Mouse (Mus musculus): Measurements from ENCODE around the gene Stxbp4. TPM values are rescaled to one million over a fixed set of nuclear protein-coding genes. Genes with fewer than 3 reads are reported as not detected.

Gene Stxbp4
- polyA plus RNA-seq, 1 experiment from 2014 or later, result 2.1 TPM

DNA sequence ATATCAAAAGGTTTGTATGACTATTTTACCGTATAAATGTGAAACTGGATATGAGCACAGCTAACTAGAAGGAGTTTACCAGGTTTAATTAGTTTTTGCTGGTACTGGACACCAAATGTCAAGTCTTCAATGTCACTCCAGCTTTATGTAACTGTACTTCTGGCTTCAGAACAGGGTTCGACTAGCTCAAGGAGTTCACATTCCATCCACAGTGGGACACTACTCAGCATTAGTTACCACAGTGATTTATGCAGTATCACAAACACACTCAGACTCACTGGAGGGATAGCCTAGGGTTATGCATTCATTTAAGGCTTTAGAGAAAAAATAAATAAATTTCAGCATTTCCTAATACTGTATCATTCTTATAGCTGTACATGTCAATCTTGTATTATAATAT is 5.4 kb downstream of the Stxbp4 start:
- no peak overlapping the region for H3K4me2 ChIP-seq (replicated peaks; ENCODE audit: low read depth)

DNA sequence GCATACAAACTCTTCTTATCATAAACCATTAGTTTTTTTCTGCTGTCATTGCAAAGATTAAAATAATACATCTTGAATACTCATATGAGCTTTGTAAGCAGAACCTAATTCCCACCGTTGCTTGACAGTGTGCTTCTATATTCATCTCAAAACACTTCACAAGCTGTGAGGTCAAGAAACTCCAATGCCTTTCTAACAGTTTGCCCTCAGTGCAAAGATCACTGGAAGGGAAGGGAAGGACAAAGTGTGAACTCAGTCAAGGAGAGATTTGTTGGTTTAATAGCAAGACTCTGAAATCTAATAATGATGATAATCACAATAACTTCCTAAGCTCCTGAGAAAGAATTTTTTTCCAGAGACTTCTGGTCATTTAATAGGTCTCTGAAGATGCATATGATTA is 10.1 kb downstream of the Stxbp4 start:
- no peaks in the 10 kb centered on the region for H3K36me3 ChIP-seq (ENCODE audit: control insufficient read depth, insufficient read depth)
- ATAC-seq, result no peak
- H3K4me1 ChIP-seq (replicated peaks; ENCODE audit: control insufficient read depth, insufficient read depth, low read length), result no peaks in the 10 kb centered on the region
- H3K9me3 ChIP-seq (ENCODE audit: control insufficient read depth), result no peaks in the 10 kb centered on the region
- H3K4me3 ChIP-seq (ENCODE audit: low read depth, low read length), result no peak overlapping the region
- no peak overlapping the region for H3K27ac ChIP-seq (ENCODE audit: low read depth, low read length)
- no peak overlapping the region for H3K4me2 ChIP-seq (replicated peaks; ENCODE audit: low read depth)
- H3K9ac ChIP-seq (ENCODE audit: low read depth, low read length), result no peak overlapping the region
- H3K27me3 ChIP-seq (replicated peaks; ENCODE audit: control insufficient read depth, insufficient read depth, low read length), result no peaks in the 10 kb centered on the region
- WGBS, result 43% methylated on average over 1 of the region's 1 CpGs
- TF ChIP-seq CTCF (IDR thresholded peaks at IDR 0.05; ENCODE audit: low read depth), result no peak

More for the DNA sequence above, 5.4 kb downstream of the Stxbp4 start:
- H3K36me3 ChIP-seq (ENCODE audit: control insufficient read depth, insufficient read depth), result no peaks in the 10 kb centered on the region
- H3K4me1 ChIP-seq (replicated peaks; ENCODE audit: control insufficient read depth, insufficient read depth, low read length), result no peaks in the 10 kb centered on the region; the same call in 1 of the 2 replicates
- TF ChIP-seq CTCF (IDR thresholded peaks at IDR 0.05; ENCODE audit: low read depth), result 0 out of 2 replicates have a peak, but pooled peaks have one; percentile 15
- H3K27me3 ChIP-seq (replicated peaks; ENCODE audit: control insufficient read depth, insufficient read depth, low read length), result no peaks in the 10 kb centered on the region
- no peaks in the 10 kb centered on the region for H3K9me3 ChIP-seq (ENCODE audit: control insufficient read depth)
- no peak overlapping the region for H3K27ac ChIP-seq (ENCODE audit: low read depth, low read length)
- H3K9ac ChIP-seq (ENCODE audit: low read depth, low read length), result no peak overlapping the region
- H3K4me3 ChIP-seq (ENCODE audit: low read depth, low read length), result no peak overlapping the region
- ATAC-seq, result no peak
- WGBS, result 92% methylated on average over 2 of the region's 2 CpGs

DNA sequence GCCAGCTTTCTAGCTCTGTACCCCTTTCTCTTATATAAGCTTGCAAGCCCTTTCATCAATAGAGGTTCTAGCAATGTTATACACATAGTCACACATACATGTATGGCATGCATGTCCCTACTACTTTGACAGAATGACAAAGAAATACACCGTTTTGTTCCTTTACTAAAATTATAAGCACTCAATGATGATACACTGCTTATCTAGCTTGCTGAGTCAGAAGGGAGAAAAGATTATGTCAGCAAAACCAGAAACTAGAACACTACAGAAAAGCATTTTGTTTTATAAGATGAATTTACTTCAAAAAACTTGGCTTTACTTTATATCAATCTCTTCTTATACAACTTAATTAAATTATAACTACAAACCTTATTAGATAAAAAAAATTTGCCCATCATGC is 12.7 kb downstream of the Stxbp4 start:
- Histone ChIP-seq H3K4me1 (replicated peaks; ENCODE audit: control insufficient read depth, insufficient read depth, low read length) (no peaks in the 10 kb centered on the region), H3K9me3 (ENCODE audit: control insufficient read depth) (no peaks in the 10 kb centered on the region), H3K4me2 (replicated peaks; ENCODE audit: low read depth) (no peak overlapping the region), H3K4me3 (ENCODE audit: low read depth, low read length) (no peak overlapping the region), H3K27ac (ENCODE audit: low read depth, low read length) (no peak overlapping the region), H3K27me3 (replicated peaks; ENCODE audit: control insufficient read depth, insufficient read depth, low read length) (no peaks in the 10 kb centered on the region), H3K9ac (ENCODE audit: low read depth, low read length) (no peak overlapping the region), H3K36me3 (ENCODE audit: control insufficient read depth, insufficient read depth) (no peaks in the 10 kb centered on the region)
- WGBS, result 80% methylated on average over 1 of the region's 1 CpGs
- TF ChIP-seq CTCF (IDR thresholded peaks at IDR 0.05; ENCODE audit: low read depth), result no peak
- no peak for ATAC-seq

DNA sequence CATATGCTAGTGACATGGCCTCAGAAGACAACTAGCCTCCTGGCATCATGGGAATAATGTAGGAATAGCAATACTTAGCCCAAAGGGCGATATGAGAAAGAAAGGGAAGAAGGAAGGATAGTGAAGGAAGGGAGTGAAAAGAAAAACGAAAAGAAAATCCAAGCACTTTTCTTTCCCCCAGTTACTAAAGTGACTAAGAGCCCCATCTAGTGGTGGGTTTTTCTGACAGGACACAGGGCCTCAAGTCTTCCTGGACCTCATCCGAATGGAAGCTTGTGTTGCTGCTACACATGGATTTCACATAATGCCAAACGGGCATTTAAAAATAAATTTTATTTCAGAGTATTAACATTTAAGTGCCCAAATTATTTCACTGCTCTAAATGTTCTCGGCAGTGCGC is 14.4 kb downstream of the Stxbp4 start:
- H3K4me3 ChIP-seq (ENCODE audit: low read depth, low read length), result no peak overlapping the region
- H3K4me1 ChIP-seq (replicated peaks; ENCODE audit: control insufficient read depth, insufficient read depth, low read length), result no peaks in the 10 kb centered on the region
- H3K9ac ChIP-seq (ENCODE audit: low read depth, low read length), result no peak overlapping the region
- no peak overlapping the region for H3K4me2 ChIP-seq (replicated peaks; ENCODE audit: low read depth)
- no peaks in the 10 kb centered on the region for H3K36me3 ChIP-seq (ENCODE audit: control insufficient read depth, insufficient read depth)
- WGBS, result 49% methylated on average over 6 of the region's 6 CpGs
- no peak overlapping the region for H3K27ac ChIP-seq (ENCODE audit: low read depth, low read length)
- peak; percentile 79 for TF ChIP-seq CTCF (IDR thresholded peaks at IDR 0.05; ENCODE audit: low read depth)
- no peaks in the 10 kb centered on the region for H3K27me3 ChIP-seq (replicated peaks; ENCODE audit: control insufficient read depth, insufficient read depth, low read length)
- no peaks in the 10 kb centered on the region for H3K9me3 ChIP-seq (ENCODE audit: control insufficient read depth)
- ATAC-seq, result no peak

DNA sequence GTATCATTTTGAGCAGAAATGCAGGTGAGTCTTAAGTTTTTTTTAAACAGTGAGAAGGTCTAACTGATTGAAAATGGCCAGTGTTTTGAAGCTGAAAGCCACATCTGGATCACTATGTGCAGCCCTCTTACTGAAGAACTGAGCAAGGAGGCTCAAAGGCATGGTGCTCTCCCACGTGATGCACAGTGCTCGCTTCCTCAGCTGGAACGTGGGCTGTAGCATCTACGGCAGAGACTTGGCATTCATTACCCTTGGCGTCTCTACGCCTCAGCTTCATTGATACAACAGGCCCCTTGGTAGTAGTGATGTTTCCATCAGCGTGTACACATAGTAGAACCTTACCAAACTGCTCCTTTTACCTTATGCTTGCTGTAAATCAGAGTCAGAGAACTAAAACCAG is 15.4 kb downstream of the Stxbp4 start:
- Histone ChIP-seq H3K27ac (ENCODE audit: low read depth, low read length) (no peak overlapping the region), H3K9me3 (ENCODE audit: control insufficient read depth) (no peaks in the 10 kb centered on the region), H3K27me3 (replicated peaks; ENCODE audit: control insufficient read depth, insufficient read depth, low read length) (no peaks in the 10 kb centered on the region), H3K4me1 (replicated peaks; ENCODE audit: control insufficient read depth, insufficient read depth, low read length) (no peaks in the 10 kb centered on the region), H3K9ac (ENCODE audit: low read depth, low read length) (no peak overlapping the region), H3K4me3 (ENCODE audit: low read depth, low read length) (no peak overlapping the region), H3K36me3 (ENCODE audit: control insufficient read depth, insufficient read depth) (no peaks in the 10 kb centered on the region), H3K4me2 (replicated peaks; ENCODE audit: low read depth) (no peak overlapping the region)
- no peak for TF ChIP-seq CTCF (IDR thresholded peaks at IDR 0.05; ENCODE audit: low read depth)
- no peak for ATAC-seq
- 96% methylated on average over 7 of the region's 7 CpGs for WGBS

DNA sequence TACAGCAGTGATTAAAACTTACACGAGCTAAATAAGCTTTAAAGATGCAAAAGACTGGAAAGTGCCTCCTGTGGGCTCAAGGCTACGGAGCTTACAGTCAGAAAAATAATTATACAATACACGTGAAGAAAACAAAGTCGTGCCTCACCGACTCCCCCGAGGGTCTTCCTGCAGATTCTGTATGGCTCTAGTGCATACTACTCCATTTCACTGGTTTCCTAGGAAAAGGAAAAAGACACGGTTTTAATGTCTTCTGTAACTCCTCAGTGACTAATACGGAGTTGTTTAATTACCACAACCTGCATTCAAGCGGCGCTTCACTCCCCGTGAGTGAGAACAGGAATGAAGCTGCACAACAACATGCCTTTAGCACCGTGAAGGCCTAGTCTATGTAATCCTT is 15.8 kb downstream of the Stxbp4 start:
- Histone ChIP-seq H3K9ac (ENCODE audit: low read depth, low read length) (no peak overlapping the region), H3K4me3 (ENCODE audit: low read depth, low read length) (no peak overlapping the region), H3K27me3 (replicated peaks; ENCODE audit: control insufficient read depth, insufficient read depth, low read length) (no peaks in the 10 kb centered on the region), H3K36me3 (ENCODE audit: control insufficient read depth, insufficient read depth) (no peaks in the 10 kb centered on the region), H3K4me1 (replicated peaks; ENCODE audit: control insufficient read depth, insufficient read depth, low read length) (no peaks in the 10 kb centered on the region), H3K27ac (ENCODE audit: low read depth, low read length) (no peak overlapping the region), H3K4me2 (replicated peaks; ENCODE audit: low read depth) (no peak overlapping the region), H3K9me3 (ENCODE audit: control insufficient read depth) (no peaks in the 10 kb centered on the region)
- ATAC-seq, result no peak
- WGBS, result 91% methylated on average over 12 of the region's 12 CpGs
- TF ChIP-seq CTCF (IDR thresholded peaks at IDR 0.05; ENCODE audit: low read depth), result no peak

DNA sequence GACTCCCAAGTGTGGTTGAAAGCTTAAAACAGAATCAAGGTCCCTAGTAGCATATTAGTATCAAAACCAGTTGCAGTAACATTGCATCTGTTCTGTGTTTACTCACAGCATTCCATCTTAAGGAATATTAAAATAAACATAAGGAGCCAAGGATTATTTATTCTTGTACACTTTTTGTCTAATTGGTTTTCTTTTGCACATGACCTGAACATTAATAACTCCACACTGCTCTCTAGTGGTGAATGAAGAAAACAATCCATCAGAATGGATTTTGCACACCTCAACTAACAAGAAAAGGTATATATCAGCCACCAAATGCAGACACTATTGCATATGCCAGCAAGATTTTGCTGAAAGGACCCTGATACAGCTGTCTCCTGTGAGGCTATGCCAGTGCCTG is 21.5 kb downstream of the Stxbp4 start:
- no peak for ATAC-seq
- no peak overlapping the region for H3K4me2 ChIP-seq (replicated peaks; ENCODE audit: low read depth)
- no peaks in the 10 kb centered on the region for H3K36me3 ChIP-seq (ENCODE audit: control insufficient read depth, insufficient read depth)
- no peaks in the 10 kb centered on the region for H3K27me3 ChIP-seq (replicated peaks; ENCODE audit: control insufficient read depth, insufficient read depth, low read length)
- no peaks in the 10 kb centered on the region for H3K9me3 ChIP-seq (ENCODE audit: control insufficient read depth)
- no peak overlapping the region for H3K9ac ChIP-seq (ENCODE audit: low read depth, low read length)
- no peaks in the 10 kb centered on the region for H3K4me1 ChIP-seq (replicated peaks; ENCODE audit: control insufficient read depth, insufficient read depth, low read length)
- H3K4me3 ChIP-seq (ENCODE audit: low read depth, low read length), result no peak overlapping the region
- no peak overlapping the region for H3K27ac ChIP-seq (ENCODE audit: low read depth, low read length)
- TF ChIP-seq CTCF (IDR thresholded peaks at IDR 0.05; ENCODE audit: low read depth), result peak; percentile 76
